Mouse (Mus musculus) kidney, embryonic 14.5 days (tissue): ENCODE data around the gene Sox5. TPM values are rescaled to one million over a fixed set of nuclear protein-coding genes. Genes with fewer than 3 reads are reported as not detected.

Source experiments
- ATAC-seq: fragments of 200-750 bp; cut with Nextera tagmentation; 2 replicates; pipeline ENCODE4 v1.8.0; 2017; ENCODE audit warnings: moderate number of reproducible peaks, mild to moderate bottlenecking, moderate TSS enrichment, moderate library complexity; ENCODE audit not compliant: low FRiP score, low TSS enrichment
- H3K27ac ChIP-seq: fragments of 300-500 bp; sonication (generic); 2 replicates; pipeline ENCODE4 v1.5.1; 2014; ENCODE audit warnings: low read depth, mild to moderate bottlenecking, low read length, moderate library complexity, mixed read lengths
- H3K27me3 ChIP-seq: fragments of 300-500 bp; sonication (generic); 2 replicates; pipeline ENCODE4 v1.6.1; 2014; ENCODE audit warnings: mild to moderate bottlenecking, low read length; ENCODE audit not compliant: control insufficient read depth, insufficient read depth
- H3K36me3 ChIP-seq: fragments of 300-500 bp; sonication (generic); 2 replicates; pipeline ENCODE4 v1.6.1; 2014; ENCODE audit warnings: low read length, mixed read lengths; ENCODE audit not compliant: control insufficient read depth, insufficient read depth
- H3K4me1 ChIP-seq: fragments of 300-500 bp; sonication (generic); 2 replicates; pipeline ENCODE4 v1.6.1; 2014; ENCODE audit warnings: low read length, mixed read lengths; ENCODE audit not compliant: control insufficient read depth, insufficient read depth
- H3K4me2 ChIP-seq: fragments of 300-500 bp; sonication (generic); replicated peaks from 2 replicates; pipeline ENCODE4 v1.6.1; 2014; ENCODE audit warnings: low read depth, mild to moderate bottlenecking, low read length
- H3K4me3 ChIP-seq: fragments of 300-500 bp; sonication (generic); 2 replicates; pipeline ENCODE4 v1.5.1; 2014; ENCODE audit warnings: mild to moderate bottlenecking, low read length
- H3K9ac ChIP-seq: fragments of 300-500 bp; sonication (generic); 2 replicates; pipeline ENCODE4 v1.6.1; 2014; ENCODE audit warnings: low read depth, mild to moderate bottlenecking, low read length, moderate library complexity
- H3K9me3 ChIP-seq: fragments of 300-500 bp; sonication (generic); 2 replicates; pipeline ENCODE4 v1.6.1; 2016; ENCODE audit warnings: low read length; ENCODE audit not compliant: control insufficient read depth
- WGBS: fragments of 180-500 bp; shearing (Covaris S2); extraction: QIAGEN DNeasy Blood & Tissue Kit; methylation state at CpG from one replicate; pipeline ENCODE4 v1.1.7; 2014; 5-methylcytosine and 5-hydroxymethylcytosine counted together
- polyA plus RNA-seq: library from polyadenylated mRNA; unstranded; fragments of >200 nt; fragmentation: Nextera tagmentation; extraction: Ambion mirVana; gene quantifications from 2 replicates; pipeline ENCODE4 v1.2.1, GENCODE M21; 2014

Gene Sox5
- polyA plus RNA-seq, 1 experiment from 2014 or later = 13.0 TPM

GRCm38 (mm10) chr6:144689076-144689475 is 92.7 kb downstream of the Sox5 start:
- Histone ChIP-seq H3K27me3 (no peaks in the 10 kb centered on the region), H3K9me3 (no peaks in the 10 kb centered on the region), H3K36me3 (no peaks in the 10 kb centered on the region), H3K9ac (no peak overlapping the region), H3K4me1 (no peaks in the 10 kb centered on the region), H3K4me3 (no peak overlapping the region), H3K4me2 (no peak overlapping the region), H3K27ac (no peak overlapping the region)
- WGBS = 96% methylated on average over 3 of the region's 3 CpGs
- ATAC-seq = no peak

GRCm38 (mm10) chr6:144687681-144688080 is 94.1 kb downstream of the Sox5 start:
- H3K36me3 ChIP-seq = no peaks in the 10 kb centered on the region
- no peak overlapping the region for H3K4me3 ChIP-seq
- H3K9ac ChIP-seq = no peak overlapping the region
- H3K4me2 ChIP-seq = no peak overlapping the region
- no peak for ATAC-seq
- no peaks in the 10 kb centered on the region for H3K9me3 ChIP-seq
- H3K27me3 ChIP-seq = no peaks in the 10 kb centered on the region
- 32% methylated on average over 8 of the region's 8 CpGs for WGBS
- no peak overlapping the region for H3K27ac ChIP-seq
- no peaks in the 10 kb centered on the region for H3K4me1 ChIP-seq

- Histone ChIP-seq H3K36me3 (no peaks in the 10 kb centered on the region), H3K9me3 (no peaks in the 10 kb centered on the region), H3K4me1 (no peaks in the 10 kb centered on the region), H3K9ac (no peak overlapping the region), H3K4me3 (no peak overlapping the region), H3K4me2 (no peak overlapping the region), H3K27me3 (no peaks in the 10 kb centered on the region), H3K27ac (no peak overlapping the region)
- WGBS = 75% methylated on average over 12 of the region's 12 CpGs
- ATAC-seq = no peak
Observed at GRCm38 (mm10) chr6:144681045-144681789, 100.6 kb downstream of the Sox5 start.

- no peak overlapping the region for H3K9ac ChIP-seq
- no peaks in the 10 kb centered on the region for H3K27me3 ChIP-seq
- H3K9me3 ChIP-seq = no peaks in the 10 kb centered on the region
- H3K4me1 ChIP-seq = no peaks in the 10 kb centered on the region
- H3K36me3 ChIP-seq = no peaks in the 10 kb centered on the region
- no peak overlapping the region for H3K27ac ChIP-seq
- H3K4me2 ChIP-seq = no peak overlapping the region
- ATAC-seq = no peak
- 94% methylated on average over 9 of the region's 9 CpGs for WGBS
- H3K4me3 ChIP-seq = no peak overlapping the region
Observed at GRCm38 (mm10) chr6:144677491-144678133, 104.2 kb downstream of the Sox5 start.

GRCm38 (mm10) chr6:144675111-144675510 is 106.7 kb downstream of the Sox5 start:
- Histone ChIP-seq H3K36me3 (no peaks in the 10 kb centered on the region), H3K9ac (no peak overlapping the region), H3K4me3 (no peak overlapping the region), H3K27me3 (no peaks in the 10 kb centered on the region), H3K4me2 (no peak overlapping the region), H3K9me3 (no peaks in the 10 kb centered on the region), H3K4me1 (no peaks in the 10 kb centered on the region), H3K27ac (no peak overlapping the region)
- no peak for ATAC-seq
- 88% methylated on average over 6 of the region's 6 CpGs for WGBS

GRCm38 (mm10) chr6:144673906-144674305 is 107.9 kb downstream of the Sox5 start:
- H3K4me2 ChIP-seq = no peak overlapping the region
- ATAC-seq = no peak
- H3K9me3 ChIP-seq = no peaks in the 10 kb centered on the region
- no peaks in the 10 kb centered on the region for H3K4me1 ChIP-seq
- H3K4me3 ChIP-seq = no peak overlapping the region
- no peak overlapping the region for H3K27ac ChIP-seq
- 75% methylated on average over 8 of the region's 8 CpGs for WGBS
- no peak overlapping the region for H3K9ac ChIP-seq
- H3K27me3 ChIP-seq = no peaks in the 10 kb centered on the region
- no peaks in the 10 kb centered on the region for H3K36me3 ChIP-seq

GRCm38 (mm10) chr6:144670433-144671167 is 111.2 kb downstream of the Sox5 start:
- H3K36me3 ChIP-seq = no peaks in the 10 kb centered on the region
- no peak overlapping the region for H3K4me3 ChIP-seq
- H3K27me3 ChIP-seq = no peaks in the 10 kb centered on the region
- no peak overlapping the region for H3K9ac ChIP-seq
- H3K9me3 ChIP-seq = no peaks in the 10 kb centered on the region
- H3K4me2 ChIP-seq = no peak overlapping the region
- no peaks in the 10 kb centered on the region for H3K4me1 ChIP-seq
- H3K27ac ChIP-seq = no peak overlapping the region
- no peak for ATAC-seq
- 52% methylated on average over 3 of the region's 3 CpGs for WGBS

- WGBS = 93% methylated on average over 6 of the region's 6 CpGs
- Histone ChIP-seq H3K27me3 (no peaks in the 10 kb centered on the region), H3K9ac (no peak overlapping the region), H3K4me1 (no peaks in the 10 kb centered on the region), H3K36me3 (no peaks in the 10 kb centered on the region), H3K27ac (no peak overlapping the region), H3K9me3 (no peaks in the 10 kb centered on the region), H3K4me2 (no peak overlapping the region), H3K4me3 (no peak overlapping the region)
- no peak for ATAC-seq
Observed at GRCm38 (mm10) chr6:144666617-144667016, 115.2 kb downstream of the Sox5 start.

GRCm38 (mm10) chr6:144664765-144665164 is 117.0 kb downstream of the Sox5 start:
- Histone ChIP-seq H3K4me2 (no peak overlapping the region), H3K9ac (no peak overlapping the region), H3K27ac (no peak overlapping the region), H3K9me3 (no peaks in the 10 kb centered on the region), H3K4me3 (no peak overlapping the region), H3K4me1 (peaks cover 11% of the 10 kb centered on the region), H3K36me3 (no peaks in the 10 kb centered on the region), H3K27me3 (no peaks in the 10 kb centered on the region)
- WGBS = 81% methylated on average over 9 of the region's 9 CpGs
- no peak for ATAC-seq
